Mouse (Mus musculus) liver, embryonic 14.5 days (tissue): ENCODE measurements around the gene Ebf1. TPM values are rescaled to one million over a fixed set of nuclear protein-coding genes. Genes with fewer than 3 reads are reported as not detected.

Experiments
- ATAC-seq: fragments of 200-750 bp; cut with Nextera tagmentation; 2 replicates; pipeline ENCODE4 v1.8.0; 2017; ENCODE audit warnings: moderate number of reproducible peaks, mild to moderate bottlenecking, moderate library complexity; ENCODE audit not compliant: insufficient read depth
- DNase-seq, 3 experiments: peaks; one replicate each; pipeline ENCODE4 v3.0.0-alpha.2; 2012 to 2013; ENCODE audit warnings: low read depth in 3 of 3, low spot score in 3 of 3
- H3K27ac ChIP-seq: fragments of 300-500 bp; sonication (generic); 2 replicates; pipeline ENCODE4 v1.5.1; 2014; ENCODE audit warnings: moderate library complexity, mild to moderate bottlenecking, control low read depth, inconsistent platforms
- H3K27me3 ChIP-seq: fragments of 300-500 bp; sonication (generic); 2 replicates; pipeline ENCODE4 v1.6.1; 2014; ENCODE audit warnings: mild to moderate bottlenecking, low read length, moderate library complexity; ENCODE audit not compliant: control insufficient read depth, insufficient read depth
- H3K36me3 ChIP-seq: fragments of 300-500 bp; sonication (generic); replicated peaks from 2 replicates; pipeline ENCODE4 v1.6.1; 2014; ENCODE audit warnings: low read depth; ENCODE audit not compliant: control insufficient read depth, insufficient read depth
- H3K4me1 ChIP-seq, 2 experiments: fragments of 200-500 bp in 1 of 2; fragments of 300-500 bp in 1 of 2; sonication (generic) in 1 of 2; replicated peaks; 2 replicates each; pipeline ENCODE4 v1.6.1; 2012 to 2014; ENCODE audit warnings: antibody characterized with exemption in 1 of 2, inconsistent platforms in 1 of 2, low read length in 1 of 2; ENCODE audit not compliant: control insufficient read depth in 2 of 2, insufficient read depth in 2 of 2
- H3K4me2 ChIP-seq: fragments of 300-500 bp; sonication (generic); 2 replicates; pipeline ENCODE4 v1.6.1; 2014; ENCODE audit warnings: low read depth, mild to moderate bottlenecking, control low read depth, moderate library complexity
- H3K4me3 ChIP-seq, 2 experiments: fragments of 200-500 bp in 1 of 2; fragments of 300-500 bp in 1 of 2; sonication (generic) in 1 of 2; 2 replicates each; pipeline ENCODE4 v1.5.1; 2012 to 2014; ENCODE audit warnings: low read depth in 2 of 2, low read length in 2 of 2, mild to moderate bottlenecking in 2 of 2, control low read depth in 1 of 2, inconsistent platforms in 1 of 2, moderate library complexity in 1 of 2; ENCODE audit not compliant: insufficient read depth in 1 of 2
- H3K9ac ChIP-seq: fragments of 300-500 bp; sonication (generic); replicated peaks from 2 replicates; pipeline ENCODE4 v1.6.1; 2014; ENCODE audit warnings: mild to moderate bottlenecking, control low read depth, moderate library complexity
- H3K9me3 ChIP-seq: fragments of 300-500 bp; sonication (generic); 2 replicates; pipeline ENCODE4 v1.6.1; 2016; ENCODE audit warnings: low read length, mixed read lengths; ENCODE audit not compliant: control insufficient read depth
- CTCF ChIP-seq: IDR thresholded peaks from 2 replicates; pipeline ENCODE4 v1.5.1; 2016; ENCODE audit warnings: antibody characterized with exemption, low read depth, control low read depth
- EP300 ChIP-seq: IDR thresholded peaks from 2 replicates; pipeline ENCODE4 v1.6.1; 2016; ENCODE audit warnings: antibody characterized with exemption, low read depth
- WGBS: fragments of 180-500 bp; shearing (Covaris S2); extraction: QIAGEN DNeasy Blood & Tissue Kit; methylation state at CpG from one replicate; pipeline ENCODE4 v1.1.7; 2014; ENCODE audit not compliant: insufficient replicate concordance; 5-methylcytosine and 5-hydroxymethylcytosine counted together
- polyA plus RNA-seq, 2 experiments: library from polyadenylated mRNA; depleted of rRNA in 1 of 2; stranded (reverse) in 1 of 2; unstranded in 1 of 2; fragments of >200 nt; fragmentation: Nextera tagmentation in 1 of 2; extraction: Ambion mirVana in 1 of 2; gene quantifications; 2 replicates each; pipeline versions ENCODE4 v1.2.1 to v1.2.3; 2012 to 2014

Gene Ebf1
- polyA plus RNA-seq, 2 experiments, result 0.20 to 0.34 TPM

DNA sequence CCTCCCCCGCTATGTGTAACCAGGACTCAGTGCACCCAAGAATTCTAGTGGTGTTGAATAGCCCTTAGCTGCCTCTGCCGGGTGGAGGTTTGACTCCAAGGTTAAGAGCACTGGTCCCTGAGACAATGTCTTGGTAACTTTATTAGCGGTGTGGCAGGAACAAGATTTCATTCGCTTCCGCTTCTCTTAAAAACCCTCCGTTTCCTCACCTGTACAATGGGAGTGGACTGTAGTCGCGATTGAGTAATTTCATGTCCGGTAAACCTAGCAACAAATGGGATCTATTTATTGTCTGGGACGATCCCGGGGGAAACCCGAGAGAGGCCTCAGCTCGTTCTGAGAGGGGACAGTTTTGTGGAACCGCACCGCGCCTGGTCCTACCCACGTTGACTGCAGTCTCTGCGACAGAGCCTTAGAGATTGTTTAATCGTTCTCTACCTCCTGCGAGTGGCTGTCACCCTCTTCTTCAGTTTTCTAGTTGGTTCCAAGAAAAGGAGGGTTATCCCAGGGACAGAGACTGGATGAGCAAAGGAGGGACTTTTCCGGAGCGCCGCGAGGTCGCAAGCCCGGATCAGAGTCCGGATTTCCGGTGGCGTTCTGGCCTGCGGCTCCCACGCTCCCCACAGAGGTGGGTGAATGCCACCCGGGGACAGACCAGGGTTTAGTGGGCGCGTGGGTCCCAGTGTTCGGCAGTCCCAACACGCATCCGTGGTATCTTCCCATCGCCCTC lies 4.3 kb upstream of the Ebf1 start:
- Histone ChIP-seq H3K4me1 (no peaks in the 10 kb centered on the region), H3K36me3 (no peaks in the 10 kb centered on the region), H3K4me2 (peak overlapping the region; percentile 25), H3K9me3 (no peaks in the 10 kb centered on the region), H3K4me3 (0 out of 4 replicates have a peak overlapping the region, but pooled peaks of 1 of the 2 experiments have one; percentile 6), H3K27ac (no peak overlapping the region), H3K27me3 (peaks cover 68% of the 10 kb centered on the region), H3K9ac (no peak overlapping the region)
- TF ChIP-seq CTCF, result no peak
- TF ChIP-seq EP300, result no peak
- WGBS, result 2% methylated on average over 38 of the region's 38 CpGs
- DNase-seq (no peak), ATAC-seq (no peak)

DNA sequence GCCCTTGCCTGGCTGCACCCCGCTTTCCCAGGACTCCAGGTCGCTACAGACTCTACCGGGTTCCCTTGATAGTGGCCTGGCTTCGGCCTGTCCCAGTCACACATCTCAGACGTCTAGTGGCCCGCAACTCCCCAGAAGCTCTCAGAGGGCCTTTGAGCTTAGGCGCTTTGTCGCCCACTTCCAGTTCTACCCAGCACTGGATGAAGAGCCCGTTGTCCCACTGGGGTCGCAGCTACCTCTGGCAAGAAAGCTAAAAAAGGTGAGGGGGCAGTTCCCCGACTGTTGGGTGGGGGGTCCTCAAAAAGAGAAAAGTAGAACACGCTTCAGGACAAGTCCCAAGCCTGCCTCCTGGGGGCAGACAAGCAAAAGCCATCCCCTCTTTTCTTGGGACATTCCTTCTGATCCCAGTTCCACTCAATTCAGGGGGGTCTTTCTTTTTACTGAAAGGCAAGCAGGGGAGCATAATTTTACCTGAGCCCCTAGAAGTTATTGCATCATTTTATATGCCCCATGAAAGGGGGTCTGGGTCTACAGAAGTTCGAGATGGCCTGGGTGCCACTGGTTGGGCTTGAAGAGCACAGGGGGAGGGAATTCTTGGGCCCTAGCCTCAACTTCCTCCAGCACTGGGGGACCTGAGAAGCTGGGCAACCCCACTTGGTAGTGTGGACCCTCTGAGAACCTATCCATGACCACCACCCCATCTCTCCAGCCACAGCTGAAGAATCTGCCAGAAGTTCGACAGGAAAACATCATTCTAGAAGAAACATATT lies 3.5 kb upstream of the Ebf1 start:
- Histone ChIP-seq H3K4me2 (peak overlapping the region; percentile 25), H3K4me1 (no peaks in the 10 kb centered on the region), H3K27ac (no peak overlapping the region), H3K9me3 (no peaks in the 10 kb centered on the region), H3K4me3 (no peak overlapping the region), H3K36me3 (no peaks in the 10 kb centered on the region), H3K9ac (no peak overlapping the region), H3K27me3 (peaks cover 76% of the 10 kb centered on the region)
- DNase-seq, result no peak
- TF ChIP-seq CTCF (no peak), EP300 (no peak)
- ATAC-seq, result no peak
- 4% methylated on average over 14 of the region's 14 CpGs for WGBS

DNA sequence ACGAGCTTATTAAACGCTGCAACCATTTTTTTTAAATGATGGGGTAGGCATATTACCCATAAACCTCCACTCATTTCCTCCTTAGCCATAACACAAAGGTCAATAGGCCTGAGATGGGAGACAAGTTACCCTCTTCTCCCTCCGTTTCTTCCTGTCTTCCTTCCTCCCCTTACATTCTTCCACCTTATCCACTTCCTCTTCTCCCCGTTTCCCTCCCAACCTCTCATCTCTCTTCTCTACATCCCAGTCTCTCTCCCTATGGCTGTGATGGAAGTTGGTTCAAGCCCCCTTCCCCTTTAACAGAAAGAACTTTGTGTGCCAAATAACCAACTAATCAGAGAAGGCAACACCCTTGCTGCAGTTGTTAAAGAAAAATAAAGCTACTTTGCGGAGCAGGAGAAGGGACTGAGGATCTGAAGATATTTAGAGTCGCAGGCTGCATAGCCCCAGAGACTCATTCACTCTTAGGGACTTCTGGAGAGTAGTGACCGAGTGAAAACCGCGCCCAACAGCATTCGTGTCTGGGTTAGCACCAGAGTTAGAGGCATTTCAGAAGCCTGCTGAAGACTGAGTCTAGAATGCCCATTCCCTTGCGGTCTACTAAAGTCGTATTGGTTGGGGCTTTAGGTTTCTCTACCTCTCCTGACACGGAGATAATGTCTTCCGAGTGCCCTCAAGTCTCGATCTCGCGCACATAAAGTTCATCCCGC lies 884 bp upstream of the Ebf1 start:
- Histone ChIP-seq H3K27me3 (peaks cover 94% of the 10 kb centered on the region), H3K4me1 (no peaks in the 10 kb centered on the region), H3K9me3 (no peaks in the 10 kb centered on the region), H3K4me3 (no peak overlapping the region), H3K36me3 (no peaks in the 10 kb centered on the region), H3K27ac (no peak overlapping the region), H3K4me2 (peak overlapping the region; percentile 49), H3K9ac (no peak overlapping the region)
- TF ChIP-seq EP300 (no peak), CTCF (no peak)
- ATAC-seq, result no peak
- no peak for DNase-seq
- whole genome bisulfite sequencing, result 6% methylated on average over 18 of the region's 18 CpGs

DNA sequence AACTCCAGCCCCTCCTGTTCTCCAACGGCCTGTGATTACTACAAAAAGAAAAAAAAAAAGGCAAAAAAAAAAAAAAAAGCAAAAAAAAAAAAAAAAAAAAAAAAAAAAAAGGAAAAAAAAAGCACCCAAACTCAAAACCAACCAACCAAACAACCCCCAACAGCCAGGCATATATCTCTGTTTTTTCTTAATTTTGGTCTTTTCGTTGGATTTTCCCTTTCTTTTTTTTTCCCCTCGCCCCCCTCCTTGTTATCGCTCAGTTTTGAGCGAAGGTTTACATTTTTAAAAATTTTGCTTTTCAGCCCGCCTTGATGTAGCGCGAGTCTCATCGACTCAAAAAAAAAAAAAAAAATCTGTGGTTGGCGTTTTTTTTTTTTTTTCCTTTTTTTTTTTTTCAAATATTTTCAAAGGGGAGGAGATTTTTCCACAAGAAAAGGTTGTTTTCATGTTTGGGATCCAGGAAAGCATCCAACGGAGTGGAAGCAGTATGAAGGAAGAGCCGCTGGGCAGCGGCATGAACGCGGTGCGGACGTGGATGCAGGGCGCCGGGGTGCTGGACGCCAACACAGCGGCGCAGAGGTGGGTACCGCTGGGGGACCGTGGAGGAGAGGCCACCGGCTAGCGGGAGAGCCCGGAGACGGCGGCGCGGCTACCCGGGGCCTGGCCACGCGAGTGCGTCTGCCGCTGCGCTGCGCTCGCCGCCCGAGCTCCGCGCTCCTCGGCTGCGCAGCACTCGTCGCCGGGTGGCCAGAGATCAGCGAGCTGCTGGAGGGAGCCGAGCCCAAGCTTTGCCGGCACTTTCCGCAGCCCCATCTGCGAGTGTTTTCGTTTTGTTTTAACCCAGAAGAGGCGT lies 843 bp downstream of the Ebf1 start:
- no peak overlapping the region for H3K9ac ChIP-seq
- H3K27me3 ChIP-seq, result peaks cover 86% of the 10 kb centered on the region
- peak overlapping the region; percentile 31 to 34 for H3K4me3 ChIP-seq
- under 1% methylated on average over 51 of the region's 55 CpGs for WGBS
- H3K4me2 ChIP-seq, result peak overlapping the region; percentile 49
- ATAC-seq, result no peak
- TF ChIP-seq EP300, result no peak
- no peak for TF ChIP-seq CTCF
- DNase-seq, result no peak
- H3K4me1 ChIP-seq, result no peaks in the 10 kb centered on the region
- H3K27ac ChIP-seq, result no peak overlapping the region
- no peaks in the 10 kb centered on the region for H3K9me3 ChIP-seq
- H3K36me3 ChIP-seq, result no peaks in the 10 kb centered on the region
